Mouse (Mus musculus): Measurements from ENCODE around the gene Cdk4. TPM values are rescaled to one million over a fixed set of nuclear protein-coding genes. Genes with fewer than 3 reads are reported as not detected.

Gene Cdk4
- polyA plus RNA-seq, 1 experiment = 724 TPM

DNA sequence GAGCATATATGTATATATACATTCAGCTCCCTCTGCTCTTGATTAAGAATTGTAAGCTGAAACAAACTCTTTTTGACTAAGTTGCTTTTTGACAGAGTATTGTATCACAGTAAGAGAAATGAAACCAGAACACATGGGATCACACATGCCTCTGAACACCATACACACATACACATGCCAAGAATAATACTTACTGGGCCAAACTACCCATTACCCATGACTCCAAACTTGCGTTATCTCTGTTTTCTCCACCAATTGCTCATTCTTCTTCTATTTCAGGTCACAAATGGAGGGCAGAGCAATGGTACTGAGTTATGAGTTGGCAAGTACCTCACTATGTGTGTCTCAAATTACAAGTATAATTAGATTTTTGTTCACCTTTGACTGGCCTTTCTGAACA lies 10.6 kb downstream of the Cdk4 start:
- TF ChIP-seq CTCF (IDR thresholded peaks at IDR 0.05; ENCODE audit: borderline replicate concordance, insufficient read depth, low read length) (no peak), POLR2A (IDR thresholded peaks at IDR 0.05; ENCODE audit: low read depth, low read length) (no peak)
- H3K4me3 ChIP-seq (ENCODE audit: insufficient read depth, low read length) = no peak overlapping the region
- 0 out of 2 replicates have a peak, but pooled peaks cover 1% of the 10 kb centered on the region for H3K4me1 ChIP-seq (ENCODE audit: control insufficient read depth, insufficient read depth, low read length)
- H3K27ac ChIP-seq (ENCODE audit: insufficient read depth, low read length) = no peak overlapping the region

DNA sequence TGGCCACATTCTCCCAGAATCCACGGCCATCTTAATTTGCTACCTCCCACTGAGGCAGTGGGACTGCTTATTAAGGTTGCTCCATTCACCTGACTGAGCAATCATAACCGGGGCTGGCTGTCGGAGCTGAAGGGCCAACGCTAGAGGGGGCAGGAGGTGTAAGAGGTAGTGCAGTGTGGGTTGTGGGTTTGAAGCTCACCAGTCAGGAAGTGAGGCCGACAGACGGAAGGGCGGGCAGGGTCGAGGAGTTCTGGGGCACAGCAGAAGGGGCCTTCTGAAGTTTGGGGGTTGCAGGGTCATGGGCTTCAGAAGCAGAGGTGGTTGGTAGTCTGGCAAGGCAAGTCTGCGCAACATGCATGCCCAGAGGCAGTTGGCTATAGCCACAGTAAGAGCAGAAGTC lies 11.7 kb downstream of the Cdk4 start, which contains the start of gene Agap2:
Gene Agap2, plus strand, starts transcription at position 205 of the 400 bp plus-strand sequence.
- H3K27ac ChIP-seq (ENCODE audit: insufficient read depth, low read length) = no peak within 1 kb of the TSS
- 0 out of 2 replicates have a peak, but pooled peaks cover 1% of the 10 kb centered on the region for H3K4me1 ChIP-seq (ENCODE audit: control insufficient read depth, insufficient read depth, low read length)
- TF ChIP-seq POLR2A (IDR thresholded peaks at IDR 0.05; ENCODE audit: low read depth, low read length) = no peak
- TF ChIP-seq CTCF (IDR thresholded peaks at IDR 0.05; ENCODE audit: borderline replicate concordance, insufficient read depth, low read length) = no peak
- H3K4me3 ChIP-seq (ENCODE audit: insufficient read depth, low read length) = no peak within 1 kb of the TSS

DNA sequence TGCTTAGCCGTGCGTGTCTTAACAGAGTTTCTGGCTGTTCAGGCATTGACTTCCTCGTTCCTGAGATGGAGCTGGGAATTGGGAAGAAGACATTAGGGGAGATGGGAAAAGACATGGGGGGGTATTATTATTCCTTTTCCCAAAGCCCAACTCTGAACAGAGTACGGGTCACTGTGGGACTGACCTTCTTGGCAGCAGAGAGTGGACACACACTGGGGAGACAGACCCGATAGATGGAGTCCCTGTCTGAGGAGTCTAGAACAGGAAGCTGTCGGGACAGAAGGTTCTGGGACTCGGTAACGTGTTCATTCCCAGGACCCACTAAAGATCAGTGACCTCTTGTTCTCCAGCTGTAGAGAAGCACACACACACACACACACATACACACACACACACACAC lies 12.3 kb downstream of the Cdk4 start:
- TF ChIP-seq POLR2A (IDR thresholded peaks at IDR 0.05; ENCODE audit: low read depth, low read length) (no peak), CTCF (IDR thresholded peaks at IDR 0.05; ENCODE audit: borderline replicate concordance, insufficient read depth, low read length) (no peak)
- H3K4me1 ChIP-seq (ENCODE audit: control insufficient read depth, insufficient read depth, low read length) = 0 out of 2 replicates have a peak, but pooled peaks cover 1% of the 10 kb centered on the region
- H3K4me3 ChIP-seq (ENCODE audit: insufficient read depth, low read length) = no peak overlapping the region
- H3K27ac ChIP-seq (ENCODE audit: insufficient read depth, low read length) = no peak overlapping the region

DNA sequence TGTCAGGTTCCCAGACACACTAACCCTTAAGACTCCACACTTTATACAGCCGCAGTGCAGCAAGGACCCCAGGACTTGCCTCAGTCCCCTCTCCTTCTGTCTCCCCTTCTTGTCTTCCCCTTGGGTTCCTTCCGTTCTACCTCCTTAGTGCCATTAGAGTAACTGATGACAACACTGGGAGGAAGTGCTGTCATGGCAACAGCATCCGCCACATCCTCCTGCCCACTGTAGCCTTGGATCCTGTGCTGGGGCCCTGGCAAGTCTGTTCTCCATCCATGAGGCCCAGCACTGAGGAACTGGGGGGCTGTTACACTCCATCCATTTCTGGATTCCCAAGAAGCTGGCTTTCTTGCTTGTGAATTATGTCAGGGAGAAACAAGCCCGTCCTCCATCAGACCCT lies 12.7 kb downstream of the Cdk4 start:
- 0 out of 2 replicates have a peak, but pooled peaks cover 1% of the 10 kb centered on the region for H3K4me1 ChIP-seq (ENCODE audit: control insufficient read depth, insufficient read depth, low read length)
- TF ChIP-seq POLR2A (IDR thresholded peaks at IDR 0.05; ENCODE audit: low read depth, low read length) (no peak), CTCF (IDR thresholded peaks at IDR 0.05; ENCODE audit: borderline replicate concordance, insufficient read depth, low read length) (no peak)
- no peak overlapping the region for H3K27ac ChIP-seq (ENCODE audit: insufficient read depth, low read length)
- no peak overlapping the region for H3K4me3 ChIP-seq (ENCODE audit: insufficient read depth, low read length)

DNA sequence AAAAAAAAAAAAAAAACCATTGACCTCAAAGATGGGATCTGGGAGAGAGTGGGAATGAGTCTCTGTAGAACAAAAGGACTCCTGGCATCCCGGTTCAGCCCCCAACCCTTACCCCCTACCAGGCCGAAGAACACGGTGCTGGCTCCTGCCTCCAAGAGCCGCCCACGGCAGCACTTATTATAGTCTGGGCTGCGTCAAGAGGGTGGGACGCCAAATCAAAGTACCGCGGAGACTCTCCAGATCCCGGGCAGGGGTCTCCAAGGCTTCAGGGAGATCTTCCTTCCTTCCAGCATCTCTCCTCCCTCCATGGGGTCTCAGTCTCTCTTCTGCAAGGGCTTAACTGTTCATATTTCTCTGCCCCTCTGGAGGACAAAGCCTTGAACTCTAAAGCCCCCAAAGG lies 14.2 kb downstream of the Cdk4 start:
- no peak for TF ChIP-seq POLR2A (IDR thresholded peaks at IDR 0.05; ENCODE audit: low read depth, low read length)
- no peak overlapping the region for H3K4me3 ChIP-seq (ENCODE audit: insufficient read depth, low read length)
- no peak overlapping the region for H3K27ac ChIP-seq (ENCODE audit: insufficient read depth, low read length)
- 0 out of 2 replicates have a peak, but pooled peaks cover 1% of the 10 kb centered on the region for H3K4me1 ChIP-seq (ENCODE audit: control insufficient read depth, insufficient read depth, low read length)

DNA sequence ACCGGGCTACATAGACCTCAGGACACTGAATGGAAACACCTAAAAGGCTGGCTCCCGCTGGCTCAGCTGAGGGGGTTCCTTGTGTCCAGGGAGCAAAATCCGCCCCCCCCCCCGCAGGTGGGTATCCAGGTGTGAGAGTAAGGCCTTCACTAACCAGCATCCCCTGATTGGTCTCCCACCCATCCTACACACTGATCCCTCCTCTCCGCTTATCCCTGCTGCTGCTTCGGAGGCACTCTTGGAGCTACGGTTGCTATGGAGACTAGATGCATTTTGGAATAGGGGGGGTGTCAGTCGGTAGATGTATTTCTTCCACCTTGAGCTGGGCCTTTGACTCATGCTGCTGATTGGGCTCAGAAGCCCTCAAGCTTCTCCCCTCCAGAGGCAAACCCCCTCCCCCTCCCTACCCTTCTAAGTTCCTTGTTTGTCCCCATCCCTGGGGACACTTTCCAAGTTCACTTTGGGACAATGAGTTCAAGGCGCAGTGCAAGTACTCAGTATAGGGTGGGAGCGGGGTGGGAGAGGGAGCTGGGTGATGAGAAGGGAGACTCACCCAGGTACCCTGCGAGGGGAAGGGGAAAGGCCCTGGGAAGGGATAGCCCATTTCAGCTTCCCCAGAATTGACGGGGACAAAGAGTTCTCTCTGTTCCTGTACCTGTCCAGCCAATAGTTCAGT lies 14.8 kb downstream of the Cdk4 start:
- no peak for TF ChIP-seq CTCF (IDR thresholded peaks at IDR 0.05; ENCODE audit: borderline replicate concordance, insufficient read depth, low read length)
- TF ChIP-seq POLR2A (IDR thresholded peaks at IDR 0.05; ENCODE audit: low read depth, low read length) = no peak
- Histone ChIP-seq H3K4me1 (ENCODE audit: control insufficient read depth, insufficient read depth, low read length) (0 out of 2 replicates have a peak, but pooled peaks cover 1% of the 10 kb centered on the region), H3K4me3 (ENCODE audit: insufficient read depth, low read length) (no peak overlapping the region), H3K27ac (ENCODE audit: insufficient read depth, low read length) (no peak overlapping the region)

DNA sequence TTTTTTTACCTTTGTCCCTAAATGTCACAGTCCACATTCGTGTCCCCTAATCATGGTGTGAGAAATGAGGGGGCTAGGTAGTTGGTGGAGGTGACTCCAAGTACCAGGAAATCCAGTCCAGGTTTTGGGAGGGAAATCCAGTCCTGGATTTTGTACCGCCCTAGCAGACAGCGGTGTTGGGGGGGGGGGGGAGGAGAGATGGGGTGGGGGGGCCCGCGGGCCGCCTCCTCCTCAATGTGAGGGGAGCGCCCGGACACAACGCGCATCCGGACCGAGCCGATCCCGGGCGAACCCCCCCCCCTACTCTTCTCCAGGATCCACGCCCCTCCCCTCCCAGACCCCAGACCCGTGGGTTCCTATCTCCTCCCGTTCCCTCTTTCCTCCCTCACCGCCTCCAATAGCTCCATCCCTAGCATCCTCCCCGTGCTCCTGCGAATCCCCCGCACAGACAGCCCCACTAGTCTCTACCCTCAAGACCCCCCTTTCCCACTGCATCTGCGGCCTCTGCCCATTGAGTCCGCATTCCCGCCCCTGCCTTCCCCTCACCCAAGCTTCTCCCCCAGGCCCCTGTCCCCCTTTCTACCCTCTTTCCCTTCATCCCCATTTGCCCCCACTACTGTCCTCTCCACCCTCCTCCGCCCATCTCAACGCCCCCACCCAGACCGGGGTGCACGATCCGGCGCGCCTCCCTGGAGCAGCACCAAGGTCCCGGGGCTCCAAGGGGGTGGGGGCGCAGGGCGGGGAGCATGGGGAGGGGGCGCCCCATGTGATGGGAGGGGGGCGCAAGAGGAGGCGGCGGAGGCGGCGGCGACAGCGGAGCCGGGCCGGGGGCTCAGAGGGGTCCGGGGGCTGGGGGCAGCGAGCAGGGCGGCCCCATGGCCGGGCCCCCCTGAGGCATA lies 15.6 kb downstream of the Cdk4 start:
- Histone ChIP-seq H3K4me3 (ENCODE audit: insufficient read depth, low read length) (peak overlapping the region; percentile 7; the same call in 1 of the 2 replicates), H3K27ac (ENCODE audit: insufficient read depth, low read length) (no peak overlapping the region), H3K4me1 (ENCODE audit: control insufficient read depth, insufficient read depth, low read length) (0 out of 2 replicates have a peak, but pooled peaks cover 1% of the 10 kb centered on the region)
- TF ChIP-seq POLR2A (IDR thresholded peaks at IDR 0.05; ENCODE audit: low read depth, low read length) = no peak
- no peak for TF ChIP-seq CTCF (IDR thresholded peaks at IDR 0.05; ENCODE audit: borderline replicate concordance, insufficient read depth, low read length)

DNA sequence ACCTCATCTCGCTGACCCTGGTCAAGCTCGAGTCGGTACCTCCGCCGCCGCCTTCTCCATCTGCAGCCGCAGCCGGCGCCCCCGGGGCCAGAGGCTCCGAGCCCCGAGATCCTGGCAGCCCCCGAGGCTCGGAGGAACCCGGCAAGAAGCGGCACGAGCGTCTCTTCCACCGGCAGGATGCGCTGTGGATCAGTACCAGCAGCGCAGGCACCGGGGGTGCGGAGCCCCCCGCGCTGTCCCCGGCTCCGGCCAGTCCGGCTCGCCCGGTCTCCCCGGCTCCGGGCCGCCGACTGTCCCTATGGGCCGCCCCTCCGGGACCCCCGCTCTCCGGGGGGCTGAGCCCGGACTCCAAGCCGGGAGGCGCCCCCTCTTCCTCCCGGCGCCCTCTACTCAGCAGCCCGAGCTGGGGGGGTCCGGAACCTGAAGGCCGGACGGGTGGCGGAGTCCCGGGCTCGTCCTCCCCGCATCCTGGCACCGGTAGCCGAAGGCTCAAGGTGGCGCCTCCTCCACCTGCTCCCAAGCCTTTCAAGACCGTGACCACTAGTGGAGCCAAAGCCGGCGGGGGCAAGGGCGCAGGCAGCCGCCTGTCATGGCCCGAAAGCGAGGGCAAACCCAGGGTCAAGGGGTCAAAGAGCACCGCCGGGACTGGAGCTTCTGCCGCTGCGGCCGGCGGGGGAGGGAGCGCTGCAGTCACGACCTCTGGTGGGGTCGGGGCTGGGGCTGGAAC lies 16.5 kb downstream of the Cdk4 start:
- no peak overlapping the region for H3K27ac ChIP-seq (ENCODE audit: insufficient read depth, low read length)
- 0 out of 2 replicates have a peak, but pooled peaks cover 1% of the 10 kb centered on the region for H3K4me1 ChIP-seq (ENCODE audit: control insufficient read depth, insufficient read depth, low read length)
- 0 out of 2 replicates have a peak, but pooled peaks have one; percentile 16 for TF ChIP-seq CTCF (IDR thresholded peaks at IDR 0.05; ENCODE audit: borderline replicate concordance, insufficient read depth, low read length)
- no peak for TF ChIP-seq POLR2A (IDR thresholded peaks at IDR 0.05; ENCODE audit: low read depth, low read length)
- H3K4me3 ChIP-seq (ENCODE audit: insufficient read depth, low read length) = no peak overlapping the region
